Mouse (Mus musculus) spleen, embryonic (tissue): ENCODE data around the gene Tssc4.

ENCODE experiments used
- CTCF ChIA-PET: fragments of 350-600 bp; sonication (Branson Sonifier 250); formaldehyde crosslinking; loops from one replicate; lab custom pipeline; 2022; lab: Charles Lee

The Tssc4 gene

GRCm38 (mm10) chr7:143106672-143107465, 37.8 kb downstream of the Tssc4 start:
- CTCF ChIA-PET = no interaction called here

GRCm38 (mm10) chr7:143108200-143108599, 39.2 kb downstream of the Tssc4 start:
- CTCF ChIA-PET = no interaction called here

GRCm38 (mm10) chr7:143108996-143109660, 40.1 kb downstream of the Tssc4 start:
- CTCF ChIA-PET = no interaction called here

GRCm38 (mm10) chr7:143109696-143110095, 40.6 kb downstream of the Tssc4 start:
- CTCF ChIA-PET = no interaction called here

- CTCF ChIA-PET = no interaction called here
Measured at GRCm38 (mm10) chr7:143110803-143111202, 41.8 kb downstream of the Tssc4 start.

- CTCF ChIA-PET = no interaction called here
Measured at GRCm38 (mm10) chr7:143111719-143112118, 42.7 kb downstream of the Tssc4 start.

- CTCF ChIA-PET = no interaction called here
Measured at GRCm38 (mm10) chr7:143112395-143112794, 43.3 kb downstream of the Tssc4 start.

- CTCF ChIA-PET = no interaction called here
Measured at GRCm38 (mm10) chr7:143114773-143115172, 45.7 kb downstream of the Tssc4 start.

- CTCF ChIA-PET = interaction anchor here (0.6 kb wide), 1 partner anchor 111 kb away, joined by 3 read pairs; the partner anchor contains the start of gene Tspan32
Measured at GRCm38 (mm10) chr7:143116521-143116920, 47.5 kb downstream of the Tssc4 start.

- CTCF ChIA-PET = no interaction called here
Measured at GRCm38 (mm10) chr7:143119407-143119806, 50.4 kb downstream of the Tssc4 start.

GRCm38 (mm10) chr7:143119826-143120225, 50.8 kb downstream of the Tssc4 start:
- CTCF ChIA-PET = no interaction called here
